Mouse (Mus musculus): ENCODE results near the gene Mast4. TPM values are rescaled to one million over a fixed set of nuclear protein-coding genes. Genes with fewer than 3 reads are reported as not detected.
A peak's percentile ranks its signal among the peaks of the same experiment; 100 is the strongest.

Gene Mast4
- polyA plus RNA-seq, 1 experiment from 2014 or later = 10.1 TPM

- H3K9ac ChIP-seq (ENCODE audit: low read depth, low read length) = no peak overlapping the region
- no peaks in the 10 kb centered on the region for H3K9me3 ChIP-seq (ENCODE audit: control insufficient read depth, low read length)
- WGBS = 26% methylated on average over 15 of the region's 15 CpGs
- no peaks in the 10 kb centered on the region for H3K4me1 ChIP-seq (replicated peaks; ENCODE audit: control insufficient read depth, insufficient read depth, low read length)
- H3K27ac ChIP-seq (ENCODE audit: low read depth, low read length) = no peak overlapping the region
- DNase-seq (ENCODE audit: low spot score) (peak; percentile 34), ATAC-seq (replicated peaks; ENCODE audit: low FRiP score) (no peak)
- H3K27me3 ChIP-seq (replicated peaks; ENCODE audit: control insufficient read depth, insufficient read depth, low read length) = no peaks in the 10 kb centered on the region
- H3K36me3 ChIP-seq (ENCODE audit: control insufficient read depth, insufficient read depth, low read length) = no peaks in the 10 kb centered on the region
- H3K4me3 ChIP-seq (ENCODE audit: low read depth, low read length) = no peak overlapping the region
- H3K4me2 ChIP-seq = peak overlapping the region; percentile 43
These were observed 376.6 kb downstream of the Mast4 start for GRCm38 (mm10) chr13:102957508-102958272.

- H3K9ac ChIP-seq (ENCODE audit: low read depth, low read length) = no peak overlapping the region
- no peak overlapping the region for H3K4me2 ChIP-seq
- no peaks in the 10 kb centered on the region for H3K9me3 ChIP-seq (ENCODE audit: control insufficient read depth, low read length)
- H3K27ac ChIP-seq (ENCODE audit: low read depth, low read length) = no peak overlapping the region
- 61% methylated on average over 2 of the region's 2 CpGs for WGBS
- no peaks in the 10 kb centered on the region for H3K27me3 ChIP-seq (replicated peaks; ENCODE audit: control insufficient read depth, insufficient read depth, low read length)
- H3K4me3 ChIP-seq (ENCODE audit: low read depth, low read length) = no peak overlapping the region
- H3K4me1 ChIP-seq (replicated peaks; ENCODE audit: control insufficient read depth, insufficient read depth, low read length) = no peaks in the 10 kb centered on the region
- H3K36me3 ChIP-seq (ENCODE audit: control insufficient read depth, insufficient read depth, low read length) = no peaks in the 10 kb centered on the region
- ATAC-seq (replicated peaks; ENCODE audit: low FRiP score) (no peak), DNase-seq (ENCODE audit: low spot score) (no peak)
These were observed 378.8 kb downstream of the Mast4 start for GRCm38 (mm10) chr13:102955506-102955905.

DNA sequence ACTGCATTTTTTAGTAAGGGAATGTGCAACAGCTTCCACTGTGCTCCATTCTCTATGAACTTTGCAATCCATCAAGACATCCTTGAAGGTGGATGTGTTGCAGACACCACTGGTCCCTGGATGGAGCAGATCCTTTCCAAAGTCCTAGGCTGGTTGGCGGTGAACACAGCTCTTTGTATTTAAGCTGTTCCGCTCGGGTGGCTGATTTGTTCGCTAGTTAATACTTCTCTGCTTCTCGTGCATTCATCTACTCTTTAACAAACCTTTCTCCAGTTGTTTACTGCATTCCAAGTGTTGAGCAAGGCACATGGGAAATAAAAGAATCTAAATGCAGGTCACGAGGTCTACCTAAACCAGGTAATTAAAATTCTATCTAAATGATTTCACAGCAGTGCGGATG, 384.5 kb downstream of the Mast4 start:
- H3K4me2 ChIP-seq = no peak overlapping the region
- no peak overlapping the region for H3K27ac ChIP-seq (ENCODE audit: low read depth, low read length)
- H3K9me3 ChIP-seq (ENCODE audit: control insufficient read depth, low read length) = no peaks in the 10 kb centered on the region
- H3K4me3 ChIP-seq (ENCODE audit: low read depth, low read length) = no peak overlapping the region
- H3K36me3 ChIP-seq (ENCODE audit: control insufficient read depth, insufficient read depth, low read length) = no peaks in the 10 kb centered on the region
- ATAC-seq (replicated peaks; ENCODE audit: low FRiP score) = no peak
- no peaks in the 10 kb centered on the region for H3K4me1 ChIP-seq (replicated peaks; ENCODE audit: control insufficient read depth, insufficient read depth, low read length)
- no peak for DNase-seq (ENCODE audit: low spot score)
- no peaks in the 10 kb centered on the region for H3K27me3 ChIP-seq (replicated peaks; ENCODE audit: control insufficient read depth, insufficient read depth, low read length)
- H3K9ac ChIP-seq (ENCODE audit: low read depth, low read length) = no peak overlapping the region
- WGBS = 83% methylated on average over 7 of the region's 7 CpGs

GRCm38 (mm10) chr13:102948966-102949365, 385.3 kb downstream of the Mast4 start:
- WGBS = 71% methylated on average over 3 of the region's 3 CpGs
- H3K4me3 ChIP-seq (ENCODE audit: low read depth, low read length) = no peak overlapping the region
- H3K27ac ChIP-seq (ENCODE audit: low read depth, low read length) = no peak overlapping the region
- no peaks in the 10 kb centered on the region for H3K27me3 ChIP-seq (replicated peaks; ENCODE audit: control insufficient read depth, insufficient read depth, low read length)
- H3K9me3 ChIP-seq (ENCODE audit: control insufficient read depth, low read length) = no peaks in the 10 kb centered on the region
- H3K9ac ChIP-seq (ENCODE audit: low read depth, low read length) = no peak overlapping the region
- H3K4me2 ChIP-seq = no peak overlapping the region
- H3K36me3 ChIP-seq (ENCODE audit: control insufficient read depth, insufficient read depth, low read length) = no peaks in the 10 kb centered on the region
- H3K4me1 ChIP-seq (replicated peaks; ENCODE audit: control insufficient read depth, insufficient read depth, low read length) = no peaks in the 10 kb centered on the region
- no peak for DNase-seq (ENCODE audit: low spot score)
- ATAC-seq (replicated peaks; ENCODE audit: low FRiP score) = no peak

DNA sequence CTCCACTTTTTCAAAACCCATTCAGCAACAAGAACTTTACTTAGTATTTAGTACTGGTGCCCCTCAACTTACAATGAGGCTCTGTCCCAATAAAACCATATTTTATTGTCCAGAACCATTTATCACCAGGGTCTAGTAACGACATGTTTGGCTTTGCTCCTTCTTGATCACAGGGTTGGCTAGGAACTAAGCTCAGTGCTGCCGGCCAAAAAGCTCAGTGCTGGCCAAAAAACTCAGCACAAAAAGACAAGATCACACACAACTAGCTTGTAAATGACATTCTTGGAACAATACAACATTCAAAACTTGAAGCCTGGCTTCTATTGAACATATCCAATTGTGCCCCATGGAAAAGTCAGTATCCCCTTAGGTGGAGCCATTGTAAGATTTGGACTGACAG, 386.8 kb downstream of the Mast4 start:
- 77% methylated on average over 2 of the region's 2 CpGs for WGBS

DNA sequence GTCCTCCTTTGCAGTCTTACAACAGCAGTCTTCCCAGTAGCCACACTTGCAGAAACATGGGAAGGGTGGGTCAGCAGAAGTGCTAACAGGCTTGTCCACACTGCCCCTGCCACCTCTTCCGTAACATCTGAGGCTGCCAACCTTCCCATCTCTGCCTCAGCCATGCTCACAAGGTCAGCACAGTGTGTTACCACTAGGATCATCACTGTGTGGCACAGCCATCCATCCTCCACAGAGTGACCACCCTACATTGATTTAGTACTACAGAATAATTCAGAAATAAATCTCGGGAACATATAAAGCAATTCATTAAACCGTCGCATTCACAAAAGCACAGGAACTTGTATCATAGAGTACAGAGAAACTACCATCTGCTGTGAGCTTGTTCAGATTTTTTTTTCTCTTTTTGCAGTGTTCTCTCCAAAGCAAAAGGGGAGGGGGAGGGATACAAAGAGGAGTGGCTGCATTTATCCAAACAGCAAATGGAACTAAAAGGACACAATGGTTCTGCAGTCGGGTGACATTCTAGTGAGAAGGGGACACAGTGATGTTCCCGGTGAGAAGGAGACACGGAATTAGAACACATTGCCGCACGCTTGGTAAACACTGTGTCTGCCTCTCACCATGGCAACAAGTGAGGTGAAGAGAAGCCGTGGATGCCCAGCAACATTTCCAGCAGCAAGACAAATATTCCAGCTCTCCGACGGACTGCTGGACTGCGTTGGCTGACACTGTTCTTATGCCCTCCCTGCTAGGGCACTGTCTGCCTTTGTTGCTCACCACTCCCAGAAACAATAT, 388.1 kb downstream of the Mast4 start:
- DNase-seq (ENCODE audit: low spot score) (no peak), ATAC-seq (replicated peaks; ENCODE audit: low FRiP score) (no peak)
- Histone ChIP-seq H3K4me3 (ENCODE audit: low read depth, low read length) (no peak overlapping the region), H3K27ac (ENCODE audit: low read depth, low read length) (no peak overlapping the region), H3K9me3 (ENCODE audit: control insufficient read depth, low read length) (no peaks in the 10 kb centered on the region), H3K4me1 (replicated peaks; ENCODE audit: control insufficient read depth, insufficient read depth, low read length) (no peaks in the 10 kb centered on the region), H3K36me3 (ENCODE audit: control insufficient read depth, insufficient read depth, low read length) (no peaks in the 10 kb centered on the region), H3K4me2 (no peak overlapping the region), H3K27me3 (replicated peaks; ENCODE audit: control insufficient read depth, insufficient read depth, low read length) (no peaks in the 10 kb centered on the region), H3K9ac (ENCODE audit: low read depth, low read length) (no peak overlapping the region)
- 82% methylated on average over 13 of the region's 13 CpGs for WGBS

More for the DNA sequence above, 386.8 kb downstream of the Mast4 start:
- ATAC-seq (replicated peaks; ENCODE audit: low FRiP score) (no peak), DNase-seq (ENCODE audit: low spot score) (no peak)
- no peak overlapping the region for H3K4me2 ChIP-seq
- no peak overlapping the region for H3K4me3 ChIP-seq (ENCODE audit: low read depth, low read length)
- no peak overlapping the region for H3K27ac ChIP-seq (ENCODE audit: low read depth, low read length)
- H3K27me3 ChIP-seq (replicated peaks; ENCODE audit: control insufficient read depth, insufficient read depth, low read length) = no peaks in the 10 kb centered on the region
- no peaks in the 10 kb centered on the region for H3K9me3 ChIP-seq (ENCODE audit: control insufficient read depth, low read length)
- no peaks in the 10 kb centered on the region for H3K4me1 ChIP-seq (replicated peaks; ENCODE audit: control insufficient read depth, insufficient read depth, low read length)
- H3K9ac ChIP-seq (ENCODE audit: low read depth, low read length) = no peak overlapping the region
- no peaks in the 10 kb centered on the region for H3K36me3 ChIP-seq (ENCODE audit: control insufficient read depth, insufficient read depth, low read length)

- Histone ChIP-seq H3K27me3 (replicated peaks; ENCODE audit: control insufficient read depth, insufficient read depth, low read length) (no peaks in the 10 kb centered on the region), H3K4me1 (replicated peaks; ENCODE audit: control insufficient read depth, insufficient read depth, low read length) (no peaks in the 10 kb centered on the region), H3K27ac (ENCODE audit: low read depth, low read length) (no peak overlapping the region), H3K36me3 (ENCODE audit: control insufficient read depth, insufficient read depth, low read length) (no peaks in the 10 kb centered on the region), H3K4me2 (no peak overlapping the region), H3K9me3 (ENCODE audit: control insufficient read depth, low read length) (no peaks in the 10 kb centered on the region), H3K9ac (ENCODE audit: low read depth, low read length) (no peak overlapping the region), H3K4me3 (ENCODE audit: low read depth, low read length) (no peak overlapping the region)
- WGBS = 86% methylated on average over 7 of the region's 7 CpGs
- ATAC-seq (replicated peaks; ENCODE audit: low FRiP score) (no peak), DNase-seq (ENCODE audit: low spot score) (no peak)
These were observed 388.8 kb downstream of the Mast4 start for GRCm38 (mm10) chr13:102945450-102945849.

- H3K4me1 ChIP-seq (replicated peaks; ENCODE audit: control insufficient read depth, insufficient read depth, low read length) = no peaks in the 10 kb centered on the region
- no peaks in the 10 kb centered on the region for H3K9me3 ChIP-seq (ENCODE audit: control insufficient read depth, low read length)
- no peak overlapping the region for H3K9ac ChIP-seq (ENCODE audit: low read depth, low read length)
- 90% methylated on average over 4 of the region's 4 CpGs for WGBS
- no peak overlapping the region for H3K4me2 ChIP-seq
- DNase-seq (ENCODE audit: low spot score) = no peak
- H3K27ac ChIP-seq (ENCODE audit: low read depth, low read length) = no peak overlapping the region
- H3K36me3 ChIP-seq (ENCODE audit: control insufficient read depth, insufficient read depth, low read length) = no peaks in the 10 kb centered on the region
- ATAC-seq (replicated peaks; ENCODE audit: low FRiP score) = no peak
- H3K27me3 ChIP-seq (replicated peaks; ENCODE audit: control insufficient read depth, insufficient read depth, low read length) = no peaks in the 10 kb centered on the region
- no peak overlapping the region for H3K4me3 ChIP-seq (ENCODE audit: low read depth, low read length)
These were observed 389.8 kb downstream of the Mast4 start for GRCm38 (mm10) chr13:102944516-102944915.

- 74% methylated on average over 2 of the region's 2 CpGs for WGBS
- Histone ChIP-seq H3K4me2 (no peak overlapping the region), H3K4me3 (ENCODE audit: low read depth, low read length) (no peak overlapping the region), H3K27ac (ENCODE audit: low read depth, low read length) (no peak overlapping the region), H3K9ac (ENCODE audit: low read depth, low read length) (no peak overlapping the region), H3K36me3 (ENCODE audit: control insufficient read depth, insufficient read depth, low read length) (no peaks in the 10 kb centered on the region), H3K9me3 (ENCODE audit: control insufficient read depth, low read length) (no peaks in the 10 kb centered on the region), H3K27me3 (replicated peaks; ENCODE audit: control insufficient read depth, insufficient read depth, low read length) (no peaks in the 10 kb centered on the region), H3K4me1 (replicated peaks; ENCODE audit: control insufficient read depth, insufficient read depth, low read length) (no peaks in the 10 kb centered on the region)
- ATAC-seq (replicated peaks; ENCODE audit: low FRiP score) (no peak), DNase-seq (ENCODE audit: low spot score) (no peak)
These were observed 391.7 kb downstream of the Mast4 start for GRCm38 (mm10) chr13:102942557-102942956.

Measured in liver, embryonic 11.5 days (tissue).